Mouse (Mus musculus) limb, embryonic 10.5 days (tissue): ENCODE measurements around the gene Rpp25l. TPM values are rescaled to one million over a fixed set of nuclear protein-coding genes. Genes with fewer than 3 reads are reported as not detected.
A peak's percentile ranks its signal among the peaks of the same experiment; 100 is the strongest.
"Not testable (repeated sequence)": the region's sequence is repeated elsewhere in the genome, so short reads cannot be mapped to it uniquely, and the experiment has no call there.

Experiments used
- DNase-seq: peaks from one replicate; pipeline ENCODE4 v3.0.0-alpha.2; 2017; ENCODE audit warnings: low spot score
- H3K27ac ChIP-seq: fragments of 300-500 bp; sonication (generic); 2 replicates; pipeline ENCODE4 v1.5.1; 2016; ENCODE audit warnings: mild to moderate bottlenecking
- H3K27me3 ChIP-seq: fragments of 300-500 bp; sonication (generic); 2 replicates; pipeline ENCODE4 v1.6.1; 2016; ENCODE audit warnings: low read depth, mild to moderate bottlenecking; ENCODE audit not compliant: poor library complexity, severe bottlenecking
- H3K36me3 ChIP-seq: fragments of 300-500 bp; sonication (generic); 2 replicates; pipeline ENCODE4 v1.6.1; 2016; ENCODE audit warnings: mild to moderate bottlenecking, moderate library complexity
- H3K4me1 ChIP-seq: fragments of 300-500 bp; sonication (generic); 2 replicates; pipeline ENCODE4 v1.6.1; 2016
- H3K4me3 ChIP-seq: fragments of 300-500 bp; sonication (generic); 2 replicates; pipeline ENCODE4 v1.5.1; 2016; ENCODE audit warnings: mild to moderate bottlenecking, moderate library complexity
- H3K9me3 ChIP-seq: fragments of 300-500 bp; sonication (generic); replicated peaks from 2 replicates; pipeline ENCODE4 v1.6.1; 2016; ENCODE audit warnings: mild to moderate bottlenecking
- whole genome bisulfite sequencing: fragments of 180-500 bp; shearing (Covaris S2); methylation state at CpG from one replicate; pipeline ENCODE4 v1.1.7; 2016; 5-methylcytosine and 5-hydroxymethylcytosine counted together
- polyA plus RNA-seq: library from polyadenylated mRNA; unstranded; fragments of >200 nt; fragmentation: Nextera tagmentation; extraction: Ambion mirVana; gene quantifications from 2 replicates; pipeline ENCODE4 v1.2.1, GENCODE M21; 2016

Rpp25l gene
- polyA plus RNA-seq, 1 experiment from 2014 or later = 93.6 TPM

DNA sequence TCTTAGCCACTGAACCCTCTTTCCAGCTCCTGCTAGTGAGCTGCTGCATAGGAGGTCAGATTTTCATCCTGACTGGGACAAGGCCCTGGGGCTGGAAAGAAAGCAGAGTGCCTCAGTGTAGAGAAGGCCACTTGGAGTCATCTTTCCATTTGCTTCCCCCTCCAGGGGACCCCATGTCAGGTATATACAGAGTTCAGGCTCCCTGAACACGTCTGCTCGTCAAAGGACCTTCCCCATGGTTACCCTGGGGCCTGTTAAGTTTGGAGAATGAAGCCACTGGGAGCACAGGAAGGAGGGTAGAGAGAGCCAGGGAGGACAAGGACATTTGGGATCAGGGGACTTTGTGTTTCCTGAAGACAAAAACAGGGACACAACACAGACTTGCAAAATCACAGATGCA, 11.1 kb downstream of the Rpp25l start:
- not testable (repeated sequence) for H3K27ac ChIP-seq, DNase-seq, H3K36me3 ChIP-seq, H3K9me3 ChIP-seq, H3K4me3 ChIP-seq
- Histone ChIP-seq H3K4me1 (peaks cover 28% of the 10 kb centered on the region), H3K27me3 (peaks cover 52% of the 10 kb centered on the region)
- 69% methylated on average over 2 of the region's 2 CpGs for WGBS

DNA sequence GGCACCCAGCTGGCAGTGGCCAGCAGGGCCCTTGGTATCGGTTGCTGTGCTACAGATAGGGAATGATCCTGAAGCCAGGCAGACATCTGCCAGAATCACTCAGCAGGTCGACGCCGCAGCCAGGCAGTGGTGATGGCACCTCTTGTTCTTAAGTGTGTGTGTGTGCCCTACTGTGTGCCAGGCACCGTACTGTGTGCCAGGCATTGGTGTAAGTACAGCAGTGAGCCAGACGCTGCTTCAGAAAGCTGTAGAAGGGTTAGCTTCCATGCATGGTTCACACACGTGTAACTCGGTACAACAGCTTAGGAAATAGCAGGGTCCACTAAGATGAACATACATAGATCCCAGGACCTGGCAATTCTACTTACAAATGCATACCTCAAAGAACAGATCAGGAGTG, 13.1 kb downstream of the Rpp25l start:
- not testable (repeated sequence) for H3K36me3 ChIP-seq, H3K9me3 ChIP-seq, H3K27ac ChIP-seq, DNase-seq, H3K4me3 ChIP-seq
- 81% methylated on average over 3 of the region's 8 CpGs for WGBS
- Histone ChIP-seq H3K27me3 (peaks cover 38% of the 10 kb centered on the region), H3K4me1 (peaks cover 22% of the 10 kb centered on the region)

DNA sequence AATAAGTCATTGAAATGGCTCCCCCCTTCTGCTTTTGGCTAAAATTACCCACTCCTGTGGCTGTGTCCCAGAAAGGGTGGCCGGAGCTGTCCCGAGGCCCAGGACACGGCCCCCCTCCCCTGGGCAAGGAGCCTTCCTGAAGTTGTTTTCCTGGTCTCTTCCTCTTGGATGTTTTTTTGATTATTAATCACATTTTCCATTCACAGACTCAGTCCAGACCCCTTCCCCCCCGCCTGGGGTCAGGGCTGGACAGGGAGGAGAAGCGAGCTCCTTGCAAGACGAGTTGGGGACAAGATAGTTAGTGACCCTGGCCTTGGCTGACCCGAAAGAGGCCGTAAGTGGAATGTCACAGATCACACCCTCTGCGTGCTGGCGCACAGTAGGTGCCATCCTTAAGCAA, 13.6 kb downstream of the Rpp25l start, which contains the start of gene Il11ra1:
Gene Il11ra1, plus strand, starts transcription at position 207 of the 400 bp plus-strand sequence.
- WGBS = 78% methylated on average over 10 of the region's 10 CpGs
- Histone ChIP-seq H3K4me1 (peaks cover 18% of the 10 kb centered on the region), H3K27me3 (peaks cover 34% of the 10 kb centered on the region)
- H3K36me3 ChIP-seq, H3K9me3 ChIP-seq, H3K4me3 ChIP-seq, H3K27ac ChIP-seq, DNase-seq: not testable (repeated sequence)

DNA sequence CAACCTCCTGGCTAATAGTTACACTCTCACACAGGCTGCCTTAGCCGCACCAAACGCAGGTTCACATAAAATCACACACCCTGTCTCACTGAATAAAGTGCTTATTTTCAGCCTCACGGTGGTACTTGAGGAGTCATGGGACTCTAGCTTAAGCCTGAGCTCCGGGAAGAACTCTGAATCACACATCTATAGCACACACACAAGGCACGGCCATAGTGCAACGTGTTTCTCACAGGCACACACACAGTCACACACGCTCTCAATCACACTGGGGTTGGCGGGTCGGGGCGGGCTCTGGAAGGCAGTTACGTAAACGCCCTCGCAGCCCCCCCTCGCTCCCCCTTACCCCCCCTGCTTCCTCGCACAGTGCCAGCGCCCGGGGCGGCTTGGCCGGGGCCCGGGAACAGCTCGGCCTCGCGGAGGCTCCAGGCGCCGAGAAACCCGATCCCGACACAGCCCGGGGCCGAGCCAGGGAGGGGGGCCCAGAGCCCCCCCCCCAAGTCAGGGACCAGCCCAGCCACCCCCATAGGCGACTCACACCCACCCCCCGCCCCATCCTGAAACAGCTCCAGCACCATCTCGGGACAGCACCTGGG, 14.8 kb downstream of the Rpp25l start:
- not testable (repeated sequence) for H3K4me1 ChIP-seq, H3K36me3 ChIP-seq, H3K9me3 ChIP-seq, H3K4me3 ChIP-seq, H3K27ac ChIP-seq, DNase-seq
- peaks cover 24% of the 10 kb centered on the region for H3K27me3 ChIP-seq
- 5% methylated on average over 23 of the region's 32 CpGs for WGBS

DNA sequence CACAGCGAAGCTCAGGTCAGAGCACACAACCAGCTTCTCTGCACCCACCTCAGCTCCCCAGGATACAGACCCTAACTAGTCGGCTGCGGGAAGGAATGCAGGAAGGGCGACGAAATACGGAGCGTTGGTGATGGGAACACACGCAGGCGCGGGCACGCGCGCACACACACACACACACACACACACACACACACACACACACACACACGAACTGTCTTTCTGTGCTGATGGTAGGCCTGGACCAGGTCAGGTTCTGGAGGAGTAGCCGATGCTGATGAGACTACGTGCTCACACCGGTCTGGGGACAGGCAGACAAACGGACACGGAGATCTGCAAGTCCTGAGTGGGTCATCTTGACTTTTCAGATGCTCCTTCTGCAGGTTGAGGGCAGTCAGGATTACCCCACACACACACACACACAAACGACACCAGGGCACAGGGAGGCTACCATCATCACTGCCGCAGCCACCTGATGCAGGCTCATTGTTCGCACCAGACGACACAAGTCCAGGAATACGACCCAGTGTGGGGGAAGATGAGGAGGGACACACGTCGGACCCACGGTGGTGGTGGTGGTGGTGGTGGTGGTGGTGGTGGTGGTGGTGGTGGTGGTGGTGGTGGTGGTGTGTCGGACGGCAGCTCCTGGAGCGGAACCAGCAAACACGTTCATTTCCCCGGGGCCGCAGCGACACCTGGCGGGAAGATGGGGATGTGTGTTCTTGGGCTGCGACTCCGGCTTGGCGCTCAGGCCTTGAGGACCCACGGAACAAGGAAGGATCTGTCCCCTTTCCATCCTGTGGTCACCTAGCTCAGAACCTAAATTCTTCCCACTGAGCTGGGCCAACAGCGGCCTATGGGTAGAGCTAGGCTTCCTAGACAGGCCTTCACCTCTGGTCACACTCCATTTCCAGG, 16.1 kb downstream of the Rpp25l start, which contains the start of gene Cntfr:
Gene Cntfr, minus strand, starts transcription at position 160 of the 912 bp plus-strand sequence.
- Histone ChIP-seq H3K4me1 (peaks cover 11% of the 10 kb centered on the region), H3K27me3 (peaks cover 29% of the 10 kb centered on the region)
- WGBS = 15% methylated on average over 34 of the region's 40 CpGs
- H3K4me3 ChIP-seq, H3K36me3 ChIP-seq, H3K27ac ChIP-seq, H3K9me3 ChIP-seq: not testable (repeated sequence)
- DNase-seq = peak; percentile 87

DNA sequence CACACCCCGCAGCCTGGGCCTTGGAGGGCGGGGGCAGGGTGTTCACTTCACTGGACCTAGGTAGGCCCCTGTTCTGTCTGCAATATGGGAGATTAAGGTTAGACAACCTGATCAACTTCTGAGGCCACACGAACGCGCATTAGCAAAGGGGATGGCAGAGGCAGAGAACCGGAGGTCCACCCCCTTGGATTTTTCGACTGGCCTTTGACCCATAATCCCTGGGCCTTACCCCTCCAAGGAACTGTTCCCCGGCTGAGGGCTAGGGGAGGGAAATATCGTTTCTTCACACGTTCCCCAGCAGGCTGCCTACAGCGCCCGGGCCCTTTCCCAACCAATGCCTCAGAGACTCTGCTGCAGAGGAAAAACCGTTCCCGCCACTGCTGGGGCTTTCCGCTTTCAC, 16.9 kb downstream of the Rpp25l start:
- H3K36me3 ChIP-seq, H3K9me3 ChIP-seq, DNase-seq, H3K27ac ChIP-seq, H3K4me3 ChIP-seq: not testable (repeated sequence)
- WGBS = 2% methylated on average over 14 of the region's 15 CpGs
- peaks cover 11% of the 10 kb centered on the region for H3K4me1 ChIP-seq
- H3K27me3 ChIP-seq = peaks cover 29% of the 10 kb centered on the region

DNA sequence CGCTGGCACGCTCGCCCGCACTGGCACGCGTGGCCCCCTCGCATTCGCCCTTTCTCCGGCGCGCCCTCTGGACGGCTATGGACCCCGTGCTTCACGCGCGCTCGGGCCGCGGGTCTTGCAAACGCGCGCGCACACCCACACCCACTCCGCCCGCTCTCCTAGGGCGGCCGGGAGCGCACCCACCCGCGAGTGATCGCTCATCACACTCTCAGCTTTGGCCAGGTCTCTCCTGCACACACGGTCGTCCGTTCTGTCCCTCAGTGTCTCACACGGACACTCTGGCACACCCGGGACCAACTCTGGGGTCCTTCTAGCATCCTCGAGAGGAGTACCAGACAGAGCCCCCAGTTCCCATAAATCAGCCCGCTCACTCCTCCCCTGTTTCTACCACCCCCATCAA, 17.5 kb downstream of the Rpp25l start:
- H3K9me3 ChIP-seq, DNase-seq, H3K27ac ChIP-seq, H3K36me3 ChIP-seq: not testable (repeated sequence)
- Histone ChIP-seq H3K4me3 (peak overlapping the region; percentile 31), H3K27me3 (peaks cover 29% of the 10 kb centered on the region), H3K4me1 (peaks cover 11% of the 10 kb centered on the region)
- WGBS = 2% methylated on average over 18 of the region's 38 CpGs

DNA sequence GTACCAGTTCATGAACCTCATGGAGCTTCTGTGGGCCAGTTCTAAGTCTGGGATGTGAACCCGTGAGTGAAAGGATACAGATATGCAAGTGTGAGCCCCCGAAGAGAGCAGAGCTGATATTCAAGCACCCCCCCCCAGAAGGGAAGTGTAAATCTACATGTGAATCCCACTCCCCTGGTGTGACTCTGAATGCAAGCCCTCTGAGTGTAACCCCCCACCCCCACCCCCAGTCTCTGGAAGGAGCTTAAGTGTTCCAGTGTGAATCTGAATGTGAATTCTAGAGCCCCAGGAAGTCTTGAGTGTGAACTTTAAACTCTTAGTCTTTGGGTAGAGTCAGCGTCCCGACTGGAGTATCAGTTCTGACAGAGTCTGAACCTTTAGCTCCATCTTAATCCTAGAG, 19.8 kb downstream of the Rpp25l start:
- not testable (repeated sequence) for H3K36me3 ChIP-seq, H3K4me1 ChIP-seq, H3K27ac ChIP-seq, H3K9me3 ChIP-seq, DNase-seq, H3K4me3 ChIP-seq
- WGBS = 13% methylated on average over 4 of the region's 4 CpGs
- H3K27me3 ChIP-seq = peaks cover 27% of the 10 kb centered on the region

DNA sequence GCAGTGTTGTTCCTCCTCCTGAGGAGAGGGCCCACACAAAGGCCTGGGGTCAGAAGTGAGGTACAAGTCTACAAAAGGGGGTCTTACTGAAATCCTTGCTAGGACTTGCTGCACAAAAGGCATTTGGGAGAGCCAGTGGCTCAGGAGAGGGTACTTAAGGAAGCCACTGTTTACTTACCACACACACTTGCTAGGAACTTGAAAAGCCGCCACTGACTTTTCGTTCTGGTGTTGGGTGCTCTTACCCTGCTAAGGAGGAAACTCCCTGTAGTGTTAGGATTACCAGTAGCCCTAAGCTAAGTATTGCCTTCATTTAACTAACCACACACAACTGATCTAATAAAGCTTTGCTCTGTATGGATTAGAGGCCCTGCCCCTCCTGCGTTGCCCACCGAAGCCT, 23.3 kb downstream of the Rpp25l start:
- H3K36me3 ChIP-seq, H3K27ac ChIP-seq, H3K4me3 ChIP-seq, H3K4me1 ChIP-seq, DNase-seq, H3K9me3 ChIP-seq: not testable (repeated sequence)
- peaks cover 30% of the 10 kb centered on the region for H3K27me3 ChIP-seq
- WGBS = no CpG with 5 or more reads among the region's 4 CpGs

DNA sequence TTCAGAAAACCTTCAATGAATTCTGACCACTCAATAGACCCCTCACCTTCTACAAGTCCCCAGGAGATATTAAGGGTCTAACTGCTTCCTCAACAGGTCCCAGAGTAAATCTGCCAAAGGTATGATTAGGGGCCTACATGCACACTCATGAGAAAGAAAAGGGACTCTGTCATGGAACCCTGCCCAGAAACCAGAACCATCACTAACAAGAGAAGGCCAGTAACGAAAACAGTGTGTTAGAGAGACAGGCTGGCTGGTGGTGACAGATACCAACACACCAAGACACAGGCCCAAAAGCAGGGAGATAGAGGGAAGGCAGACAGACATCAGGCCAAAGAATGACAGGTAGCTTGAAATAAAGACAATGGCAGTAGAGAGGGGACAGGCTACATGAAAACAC, 24.8 kb downstream of the Rpp25l start:
- H3K9me3 ChIP-seq, DNase-seq, H3K27ac ChIP-seq, H3K36me3 ChIP-seq, H3K4me3 ChIP-seq: not testable (repeated sequence)
- H3K4me1 ChIP-seq = peaks cover 10% of the 10 kb centered on the region
- peaks cover 39% of the 10 kb centered on the region for H3K27me3 ChIP-seq
- WGBS = 58% methylated on average over 1 of the region's 1 CpGs

DNA sequence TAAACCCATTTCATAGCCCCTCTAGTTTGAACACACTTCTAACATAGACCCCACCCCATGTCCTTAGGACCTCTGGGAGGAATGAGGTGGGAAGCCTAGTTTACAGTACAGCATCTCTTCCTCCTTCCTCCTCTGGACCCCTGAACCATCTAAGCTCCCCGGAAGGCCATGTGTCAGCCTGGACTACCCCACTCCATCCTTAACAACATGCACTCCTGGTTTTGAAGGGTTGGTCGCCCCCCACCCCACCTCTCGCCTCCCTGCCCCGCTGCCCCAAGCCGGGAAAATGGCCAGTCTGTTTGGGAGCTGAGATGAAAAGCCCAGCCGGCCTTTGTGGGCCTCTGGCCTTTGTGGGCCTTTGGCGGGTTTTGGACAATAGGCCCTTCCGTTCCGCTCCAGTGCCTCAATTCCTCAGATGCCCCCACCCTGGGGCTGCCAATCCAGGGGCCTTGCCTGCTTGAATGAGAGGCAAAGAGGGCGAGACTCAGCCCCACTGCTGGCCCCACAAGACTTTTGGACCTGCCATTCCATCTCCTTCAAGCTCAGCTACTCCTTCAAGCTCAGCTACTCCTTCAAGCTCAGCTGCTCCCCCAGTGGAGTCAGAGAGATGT, 27.3 kb downstream of the Rpp25l start:
- H3K27ac ChIP-seq, H3K9me3 ChIP-seq, H3K36me3 ChIP-seq, H3K4me3 ChIP-seq, DNase-seq: not testable (repeated sequence)
- H3K4me1 ChIP-seq = peaks cover 21% of the 10 kb centered on the region
- WGBS = 55% methylated on average over 10 of the region's 10 CpGs
- H3K27me3 ChIP-seq = peaks cover 51% of the 10 kb centered on the region

DNA sequence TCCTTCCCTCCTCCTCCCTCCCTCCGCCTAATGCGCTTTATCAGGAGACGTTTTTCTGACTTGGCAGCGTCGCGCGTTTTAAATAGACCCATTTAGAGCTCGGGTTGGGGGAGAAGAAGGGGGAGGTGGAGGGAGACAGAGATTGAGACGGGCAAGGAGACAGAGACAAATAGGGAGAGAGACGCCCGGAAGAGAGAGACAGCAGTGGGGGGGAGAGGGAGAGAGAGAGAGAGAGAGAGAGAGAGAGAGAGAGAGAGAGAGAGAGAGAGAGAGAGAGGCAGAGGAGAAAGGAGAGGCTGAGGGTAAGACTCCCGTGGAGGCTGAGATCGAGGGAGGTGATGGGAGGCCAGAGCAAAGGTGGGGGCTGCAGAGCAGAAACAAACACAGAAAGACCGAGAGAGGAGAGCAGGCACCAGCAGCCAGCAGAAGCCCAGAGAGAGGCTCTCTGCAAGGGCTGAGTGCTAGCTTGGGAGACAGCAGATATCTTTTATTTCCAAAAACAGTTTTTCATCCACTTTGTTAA, 28.3 kb downstream of the Rpp25l start:
- not testable (repeated sequence) for H3K27ac ChIP-seq, H3K36me3 ChIP-seq, H3K4me3 ChIP-seq, DNase-seq, H3K9me3 ChIP-seq
- H3K27me3 ChIP-seq = peaks cover 60% of the 10 kb centered on the region
- WGBS = 0% methylated on average over 14 of the region's 14 CpGs
- peaks cover 27% of the 10 kb centered on the region for H3K4me1 ChIP-seq
